Mouse (Mus musculus) E14TG2a.4 (cell line): ENCODE data around the gene Sh2b3.

ENCODE experiments used
- CTCF ChIP-seq: conservative IDR thresholded peaks from 2 replicates; pipeline ENCODE4 v1.5.1; 2014; ENCODE audit warnings: low read length
- POU5F1 ChIP-seq: IDR thresholded peaks from 2 replicates; pipeline ENCODE4 v1.6.1; 2014; ENCODE audit warnings: low read length, borderline replicate concordance

DNA sequence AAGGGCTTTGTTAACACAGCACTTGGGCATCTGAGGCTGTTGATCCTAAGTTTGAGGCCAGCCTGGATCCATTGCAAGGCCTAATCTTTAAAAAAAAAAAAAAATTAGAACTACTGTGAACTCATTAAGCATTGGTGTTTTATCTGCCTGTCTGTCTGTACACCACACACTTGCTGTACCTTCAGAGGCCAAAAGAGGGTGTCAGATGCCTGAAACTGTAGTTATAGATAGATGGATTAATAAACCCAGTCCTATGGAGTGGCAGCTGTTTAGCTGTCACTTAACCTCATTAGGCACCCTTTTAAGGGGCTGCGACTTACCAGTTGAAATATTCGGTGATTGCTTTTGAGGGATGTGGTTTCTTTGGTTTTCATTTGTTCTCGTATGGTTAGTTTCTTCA is 41.6 kb downstream of the Sh2b3 start:
- TF ChIP-seq CTCF (no peak), POU5F1 (no peak)
